Mouse (Mus musculus) brain, embryonic 14.5 days (tissue): ENCODE results near the gene Megf9.

Experiments used
- CTCF ChIP-seq: fragments of 200-500 bp; IDR thresholded peaks from 2 replicates; pipeline ENCODE4 v1.5.1; 2012; ENCODE audit warnings: inconsistent platforms, mild to moderate bottlenecking, moderate library complexity, borderline replicate concordance; ENCODE audit not compliant: insufficient read depth, insufficient read length; ENCODE audit errors: extremely low read depth
- POLR2A ChIP-seq: fragments of 200-500 bp; IDR thresholded peaks from 2 replicates; pipeline ENCODE4 v1.6.1; 2012; ENCODE audit warnings: mild to moderate bottlenecking, inconsistent platforms, borderline replicate concordance; ENCODE audit not compliant: poor library complexity, insufficient read depth, insufficient read length, severe bottlenecking; ENCODE audit errors: extremely low read depth

- no peak for TF ChIP-seq CTCF
- TF ChIP-seq POLR2A = peak; percentile 92
These were observed at the start of gene Megf9 for GRCm38 (mm10) chr4:70534891-70535269.
